Mouse (Mus musculus): Measurements from ENCODE around the gene Olfr605. TPM values are rescaled to one million over a fixed set of nuclear protein-coding genes. Genes with fewer than 3 reads are reported as not detected.
"Not testable (repeated sequence)": the region's sequence is repeated elsewhere in the genome, so short reads cannot be mapped to it uniquely, and the experiment has no call there.

Gene Olfr605
- total RNA-seq (2021): not detected
- long read RNA-seq, experiment 1: 0 reads
- long read RNA-seq, experiment 2: 0 reads

GRCm38 (mm10) chr7:103445339-103445738 is at the start of gene Olfr605:
Gene Olfr605, minus strand, starts transcription at chr7:103445439.
- no peak for DNase-seq

GRCm38 (mm10) chr7:103477106-103477505 is 31.9 kb upstream of the Olfr605 start:
- DNase-seq: not testable (repeated sequence)

- no peak for DNase-seq
These were observed 24.3 kb upstream of the Olfr605 start, which contains the start of gene Olfr608 for GRCm38 (mm10) chr7:103469577-103469976. Gene Olfr608, plus strand, starts transcription at chr7:103469877.

- no peak for DNase-seq
These were observed 15.4 kb upstream of the Olfr605 start for GRCm38 (mm10) chr7:103460590-103460989.

GRCm38 (mm10) chr7:103448746-103449145 is 3.5 kb upstream of the Olfr605 start, which contains the start of gene Olfr606:
Gene Olfr606, plus strand, starts transcription at chr7:103449046.
- DNase-seq: no peak

GRCm38 (mm10) chr7:103414772-103415171 is 30.5 kb downstream of the Olfr605 start, which contains the start of gene Usp17lc:
Gene Usp17lc, plus strand, starts transcription at chr7:103415072.
- not testable (repeated sequence) for DNase-seq

GRCm38 (mm10) chr7:103406521-103407055 is 38.7 kb downstream of the Olfr605 start:
- DNase-seq: not testable (repeated sequence)

- no peak for DNase-seq
These were observed 46.3 kb downstream of the Olfr605 start for GRCm38 (mm10) chr7:103398981-103399380.

GRCm38 (mm10) chr7:103397758-103398157 is 47.5 kb downstream of the Olfr605 start:
- DNase-seq: no peak

Small RNAs within 50 kb of the gene (microRNA-seq; reads per million reads assigned to microRNA genes)
- 0 reads per million in 2 experiments for gene Gm25774

Other genes starting within 250 kb of the Olfr605 start
- gene Olfr593, start 233.6 kb downstream of the Olfr605 start, total RNA-seq (2021): not detected
- gene Olfr594, start 228.4 kb downstream of the Olfr605 start, total RNA-seq (2021): not detected
- gene Usp17ld, start 192.9 kb downstream of the Olfr605 start, total RNA-seq (2021): not detected
- gene Olfr596, start 139.8 kb downstream of the Olfr605 start, total RNA-seq (2021): not detected
- gene Olfr597, start 129.1 kb downstream of the Olfr605 start, total RNA-seq (2021): not detected
- not detected for gene Olfr598, start 121.9 kb downstream of the Olfr605 start, total RNA-seq (2021)
- gene Olfr599, start 109.5 kb downstream of the Olfr605 start, total RNA-seq (2021): not detected
- not detected for gene Olfr600, start 95.8 kb downstream of the Olfr605 start, total RNA-seq (2021)
- gene Olfr601, start 82.8 kb downstream of the Olfr605 start, total RNA-seq (2021): not detected
- not detected for gene Olfr603, start 59.3 kb downstream of the Olfr605 start, total RNA-seq (2021)
- gene Usp17lc, start 30.4 kb downstream of the Olfr605 start, total RNA-seq (2021): not detected
- gene Olfr606, start 3.6 kb upstream of the Olfr605 start, total RNA-seq (2021): not detected
- not detected for gene Olfr607, start 18.7 kb upstream of the Olfr605 start, total RNA-seq (2021)
- not detected for gene Olfr608, start 24.4 kb upstream of the Olfr605 start, total RNA-seq (2021)
- gene Olfr609, start 52.6 kb upstream of the Olfr605 start, total RNA-seq (2021): not detected
- not detected for gene Olfr610, start 66.7 kb upstream of the Olfr605 start, total RNA-seq (2021)
- not detected for gene Olfr611, start 75.4 kb upstream of the Olfr605 start, total RNA-seq (2021)
- gene Olfr612, start 97.3 kb upstream of the Olfr605 start, total RNA-seq (2021): not detected
- not detected for gene Olfr613, start 102.6 kb upstream of the Olfr605 start, total RNA-seq (2021)
- gene Olfr615, start 110.6 kb upstream of the Olfr605 start, total RNA-seq (2021): not detected
- gene Olfr616, start 123.7 kb upstream of the Olfr605 start, total RNA-seq (2021): not detected
- gene Olfr617, start 127.6 kb upstream of the Olfr605 start, total RNA-seq (2021): not detected
- not detected for gene Olfr618, start 144.7 kb upstream of the Olfr605 start, total RNA-seq (2021)
- gene Olfr619, start 155.1 kb upstream of the Olfr605 start, total RNA-seq (2021): not detected
- gene Olfr620, start 167.1 kb upstream of the Olfr605 start, total RNA-seq (2021): not detected
- gene Olfr622, start 197.3 kb upstream of the Olfr605 start, total RNA-seq (2021): not detected
- gene Olfr623, start 218.3 kb upstream of the Olfr605 start, total RNA-seq (2021): not detected
- gene Olfr624, start 225.8 kb upstream of the Olfr605 start, total RNA-seq (2021): not detected
- gene Olfr625-ps1, start 237.3 kb upstream of the Olfr605 start, total RNA-seq (2021): not detected

All from gastrocnemius, postnatal 10 days (tissue).